Mouse (Mus musculus) layer of hippocampus, adult 2 months (tissue): ENCODE measurements around the gene Olfr1121. TPM values are rescaled to one million over a fixed set of nuclear protein-coding genes. Genes with fewer than 3 reads are reported as not detected.
"Not testable (repeated sequence)": the region's sequence is repeated elsewhere in the genome, so short reads cannot be mapped to it uniquely, and the experiment has no call there.

ENCODE experiments used
- DNase-seq, 2 experiments: peaks; one replicate each; pipeline ENCODE4 v3.0.0; 2022; ENCODE audit warnings: low spot score in 2 of 2
- H3K27ac ChIP-seq: fragments of 200-600 bp; 2 replicates; pipeline ENCODE4 v1.8.1; 2022
- H3K4me3 ChIP-seq: fragments of 200-600 bp; 2 replicates; pipeline ENCODE4 v1.8.1; 2022; ENCODE audit warnings: mild to moderate bottlenecking
- CTCF ChIP-seq: fragments of 200-600 bp; conservative IDR thresholded peaks from 2 replicates; pipeline ENCODE4 v1.8.1; 2022; ENCODE audit warnings: antibody characterized with exemption, mild to moderate bottlenecking, moderate library complexity
- long read RNA-seq, 2 experiments: library from polyadenylated mRNA; stranded (forward); transcript quantifications; one replicate each; pipeline ENCODE4 v2.0.0; 2021; ENCODE audit warnings: borderline mapping rate in 2 of 2
- total RNA-seq, 2 experiments: library from RNA; stranded (reverse); gene quantifications; 2 replicates each; pipeline ENCODE4 v1.2.3; 2021

Gene Olfr1121
- total RNA-seq, result not detected
- long read RNA-seq, experiment 1, result 0 reads
- long read RNA-seq, experiment 2, result 0 reads

DNA sequence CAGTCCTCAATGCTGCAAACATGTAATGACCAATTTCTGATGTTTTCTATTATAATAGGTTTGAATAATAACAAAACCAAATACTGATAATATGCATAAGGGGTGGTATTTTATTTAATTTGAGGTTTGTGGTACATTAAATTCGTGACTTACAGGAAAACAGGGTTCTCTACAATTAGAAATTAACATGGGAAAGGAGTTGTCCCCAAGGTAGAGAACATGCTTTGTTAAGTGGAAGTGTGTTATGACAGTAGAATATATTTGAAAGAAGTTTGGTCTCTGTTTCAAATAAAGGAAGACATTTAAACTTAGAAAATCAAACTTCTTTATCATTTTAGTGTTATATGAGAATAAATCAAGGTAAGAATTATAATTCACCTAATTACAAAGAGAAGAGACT is at the start of gene Olfr1121:
TSS of gene Olfr1121 (plus strand) at position 301 of the 400 bp plus-strand sequence.
- no peak for DNase-seq
- no peak for TF ChIP-seq CTCF
- no peak within 1 kb of the TSS for H3K4me3 ChIP-seq
- H3K27ac ChIP-seq, result no peak within 1 kb of the TSS

DNA sequence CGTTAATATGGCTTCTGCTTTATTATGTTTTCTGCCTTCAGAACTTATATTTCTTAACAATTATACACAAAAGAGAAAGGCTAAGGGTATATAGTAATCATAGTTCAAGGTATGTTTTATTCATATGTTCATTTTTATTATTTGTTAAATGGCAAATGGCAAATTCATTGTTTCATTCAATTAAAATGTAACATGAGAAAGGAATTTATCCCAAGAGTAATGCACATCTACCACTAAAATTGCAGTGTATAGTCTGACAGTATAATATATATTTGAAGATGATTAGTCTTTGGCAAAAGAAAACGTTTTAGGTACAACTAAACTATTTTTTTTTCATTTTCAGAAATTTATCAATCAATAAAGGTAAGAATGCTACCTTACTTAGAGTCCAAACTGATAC is 15.2 kb upstream of the Olfr1121 start, which contains the start of gene Olfr1120:
TSS of gene Olfr1120 (plus strand) at position 301 of the 400 bp plus-strand sequence.
- H3K27ac ChIP-seq, result no peak within 1 kb of the TSS
- TF ChIP-seq CTCF, result no peak
- no peak for DNase-seq

DNA sequence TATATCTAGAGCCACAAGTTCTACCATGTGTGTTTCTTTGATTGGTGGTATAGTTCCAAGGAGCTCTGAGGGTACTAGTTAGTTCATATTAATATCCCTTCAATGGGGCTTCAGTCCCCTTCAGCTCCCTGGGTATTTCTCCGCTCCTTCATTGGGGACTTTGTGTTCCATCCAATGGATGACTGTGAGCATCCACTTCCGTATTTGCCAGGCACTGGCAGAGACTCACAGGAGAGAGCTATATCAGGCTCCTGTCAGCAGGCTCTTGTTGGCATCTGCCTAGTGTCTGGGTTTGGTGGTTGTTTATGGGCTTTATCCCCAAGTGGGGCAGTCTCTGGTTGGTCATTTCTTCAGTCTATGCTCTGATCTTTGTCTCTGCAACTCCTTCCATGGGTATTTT is 9.6 kb upstream of the Olfr1121 start:
- H3K27ac ChIP-seq, DNase-seq, H3K4me3 ChIP-seq: not testable (repeated sequence)

More for the DNA sequence above, 15.2 kb upstream of the Olfr1121 start, which contains the start of gene Olfr1120:
- H3K4me3 ChIP-seq, result no peak within 1 kb of the TSS

DNA sequence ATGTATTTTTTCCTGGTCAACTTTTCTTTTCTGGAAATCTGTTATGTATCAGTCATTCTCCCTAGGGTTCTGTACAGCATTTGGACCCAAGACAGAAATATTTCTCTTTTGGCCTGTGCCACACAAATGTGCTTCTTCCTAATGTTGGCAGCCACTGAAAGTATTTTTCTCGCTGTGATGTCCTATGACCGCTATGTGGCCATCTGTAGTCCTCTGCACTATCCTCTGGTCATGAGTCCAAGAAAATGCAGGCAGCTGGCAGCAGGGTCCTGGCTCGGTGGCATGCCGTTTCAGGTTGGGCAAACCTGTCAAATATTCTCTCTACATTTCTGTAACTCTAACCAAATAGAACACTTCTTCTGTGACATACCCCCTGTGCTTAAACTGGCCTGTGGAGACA is 2.0 kb downstream of the Olfr1121 start:
- TF ChIP-seq CTCF, result no peak
- DNase-seq, result no peak
- H3K27ac ChIP-seq, result no peak overlapping the region
- no peak overlapping the region for H3K4me3 ChIP-seq

DNA sequence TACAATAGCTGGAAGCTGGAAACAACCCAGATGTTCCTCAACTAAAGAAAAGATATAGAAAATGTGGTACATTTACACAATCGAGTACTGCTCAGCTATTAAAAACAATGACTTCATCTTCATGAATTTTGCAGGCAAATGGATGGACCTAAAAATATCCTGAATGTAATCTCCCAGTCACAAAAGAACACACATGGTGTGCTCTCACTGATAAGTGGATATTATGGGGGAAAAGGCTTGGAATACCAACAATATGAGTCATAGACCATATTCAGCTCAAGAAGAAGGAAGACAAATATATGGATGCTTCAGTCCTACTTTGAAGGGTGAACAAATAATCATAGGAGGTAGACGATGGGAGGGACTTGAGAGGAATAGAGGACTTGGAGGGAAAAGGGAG is 14.2 kb downstream of the Olfr1121 start:
- no peak for DNase-seq
- no peak for TF ChIP-seq CTCF
- H3K27ac ChIP-seq, result no peak overlapping the region

DNA sequence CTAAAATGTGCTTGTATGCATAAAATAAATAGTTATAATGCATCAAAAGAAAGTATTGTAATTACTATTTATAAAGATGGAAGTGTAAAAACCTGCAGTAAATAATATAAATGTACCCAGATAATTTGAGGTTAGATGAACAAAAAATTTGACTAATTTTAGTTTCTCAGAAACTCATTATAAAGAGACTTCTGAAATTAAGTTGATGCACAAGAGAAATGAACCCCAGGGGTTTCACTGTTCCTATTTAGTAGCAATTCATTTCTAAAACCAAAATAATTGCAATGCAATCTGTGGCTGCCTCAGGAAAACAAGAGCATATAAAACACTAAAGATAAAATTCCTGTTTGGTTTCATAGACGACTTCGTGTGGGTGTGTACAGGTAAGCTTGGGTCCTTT is 15.9 kb downstream of the Olfr1121 start, which contains the start of gene Olfr1122:
TSS of gene Olfr1122 (plus strand) at position 301 of the 400 bp plus-strand sequence.
- no peak within 1 kb of the TSS for H3K27ac ChIP-seq
- no peak for DNase-seq
- H3K4me3 ChIP-seq, result no peak within 1 kb of the TSS
- TF ChIP-seq CTCF, result no peak

More for the DNA sequence above, 14.2 kb downstream of the Olfr1121 start:
- H3K4me3 ChIP-seq, result no peak overlapping the region

DNA sequence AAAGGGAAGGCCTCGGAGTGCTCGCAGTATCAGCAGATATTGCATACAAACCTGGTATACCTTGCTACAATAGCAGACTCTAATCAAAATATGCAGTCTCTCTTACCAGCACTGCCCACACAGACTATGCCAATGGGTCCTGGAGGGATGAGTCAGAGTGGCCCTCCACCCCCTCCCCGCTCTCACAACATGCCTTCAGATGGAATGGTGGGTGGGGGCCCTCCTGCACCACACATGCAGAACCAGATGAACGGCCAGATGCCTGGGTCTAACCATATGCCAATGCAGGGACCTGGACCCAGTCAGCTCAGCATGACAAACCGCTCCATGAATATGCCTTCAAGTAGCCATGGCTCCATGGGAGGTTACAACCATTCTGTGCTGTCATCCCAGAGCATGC is 23.9 kb downstream of the Olfr1121 start:
- H3K27ac ChIP-seq, H3K4me3 ChIP-seq: not testable (repeated sequence)
- peak in 1 of 2 experiments; percentile 20 for DNase-seq

DNA sequence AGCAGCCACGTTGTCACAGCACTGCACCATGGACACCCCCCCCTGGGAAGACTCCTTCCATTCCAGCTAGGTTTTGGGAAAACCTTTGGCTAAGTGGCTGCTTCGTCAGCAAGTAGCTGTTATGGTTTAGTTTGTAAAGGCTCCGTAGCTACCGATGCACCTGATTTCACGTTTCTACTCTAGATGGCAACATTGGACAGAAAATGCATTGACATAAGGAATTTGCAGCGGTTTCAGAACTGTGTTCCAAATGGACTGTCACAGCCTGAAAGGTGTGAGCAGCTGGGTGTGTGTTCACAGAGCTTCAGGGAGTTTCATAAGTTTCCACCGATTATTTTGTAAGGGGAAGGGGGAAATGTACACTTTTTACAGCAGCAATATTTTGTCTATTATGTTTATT is 25.0 kb downstream of the Olfr1121 start:
- TF ChIP-seq CTCF, result peak; percentile 39
- H3K4me3 ChIP-seq, H3K27ac ChIP-seq, DNase-seq: not testable (repeated sequence)

DNA sequence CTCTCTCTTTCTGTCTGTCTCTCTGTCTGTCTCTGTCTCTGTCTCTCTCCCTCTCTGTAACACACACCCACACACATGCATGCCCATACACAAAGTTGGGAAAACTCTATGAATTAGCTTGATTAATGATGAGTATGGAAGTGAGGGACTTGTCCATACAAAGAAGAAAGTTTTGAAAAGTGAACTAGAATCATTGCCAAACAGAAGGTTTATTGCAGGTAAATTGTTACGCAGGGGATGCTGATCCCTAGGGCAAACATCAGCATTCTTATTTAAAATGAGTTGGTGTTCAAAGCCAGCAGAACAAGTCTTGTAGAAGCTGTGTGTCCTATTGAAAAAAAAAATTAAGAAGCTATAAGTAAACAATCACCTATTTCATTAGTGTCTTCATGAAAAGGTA is 46.6 kb downstream of the Olfr1121 start, which contains the start of gene Olfr1123:
TSS of gene Olfr1123 (plus strand) at position 301 of the 400 bp plus-strand sequence.
- Histone ChIP-seq H3K27ac (no peak within 1 kb of the TSS), H3K4me3 (no peak within 1 kb of the TSS)
- no peak for TF ChIP-seq CTCF
- no peak for DNase-seq

Other genes starting within 250 kb of the Olfr1121 start
- not detected for gene Olfr1110, start 229.6 kb upstream of the Olfr1121 start, total RNA-seq
- not detected for gene Olfr1111, start 217.3 kb upstream of the Olfr1121 start, total RNA-seq
- gene Olfr1112, start 182.1 kb upstream of the Olfr1121 start, total RNA-seq, result not detected
- not detected for gene Olfr1113, start 160.9 kb upstream of the Olfr1121 start, total RNA-seq
- gene Olfr1115, start 121.9 kb upstream of the Olfr1121 start, total RNA-seq, result not detected
- gene Olfr1116, start 102.4 kb upstream of the Olfr1121 start, total RNA-seq, result not detected
- gene Olfr1118, start 62.3 kb upstream of the Olfr1121 start, total RNA-seq, result not detected
- not detected for gene Olfr1120, start 15.1 kb upstream of the Olfr1121 start, total RNA-seq
- gene Olfr1122, start 16.0 kb downstream of the Olfr1121 start, total RNA-seq, result under 1 TPM in 1 of 2 experiments, not detected in 1; 0.08 TPM
- not detected for gene Olfr1123, start 46.7 kb downstream of the Olfr1121 start, total RNA-seq
- gene Olfr1124, start 60.4 kb downstream of the Olfr1121 start, total RNA-seq, result not detected
- gene Olfr1126, start 84.1 kb downstream of the Olfr1121 start, total RNA-seq, result not detected
- gene Pramel7, start 127.2 kb downstream of the Olfr1121 start, total RNA-seq, result not detected
- gene Pramel6, start 136.7 kb downstream of the Olfr1121 start, total RNA-seq, result not detected
- under 1 TPM in 1 of 2 experiments, not detected in 1; 0.28 TPM for gene Olfr153, start 161.9 kb downstream of the Olfr1121 start, total RNA-seq
- not detected for gene Olfr1128, start 175.6 kb downstream of the Olfr1121 start, total RNA-seq
- gene Olfr1129, start 204.0 kb downstream of the Olfr1121 start, total RNA-seq, result not detected
- not detected for gene Olfr1130, start 236.3 kb downstream of the Olfr1121 start, total RNA-seq